Mouse (Mus musculus): Measurements from ENCODE around the gene Abca5. TPM values are rescaled to one million over a fixed set of nuclear protein-coding genes. Genes with fewer than 3 reads are reported as not detected.
"Not testable (repeated sequence)": the region's sequence is repeated elsewhere in the genome, so short reads cannot be mapped to it uniquely, and the experiment has no call there.

The Abca5 gene
- total RNA-seq (2021), result 8.9 and 14.0 TPM in 2 replicates
- long read RNA-seq, partial matches to known transcripts, result 1 of 1 reads
- long read RNA-seq, other reads (novel, unspliced or antisense), result 0 of 1 reads

DNA sequence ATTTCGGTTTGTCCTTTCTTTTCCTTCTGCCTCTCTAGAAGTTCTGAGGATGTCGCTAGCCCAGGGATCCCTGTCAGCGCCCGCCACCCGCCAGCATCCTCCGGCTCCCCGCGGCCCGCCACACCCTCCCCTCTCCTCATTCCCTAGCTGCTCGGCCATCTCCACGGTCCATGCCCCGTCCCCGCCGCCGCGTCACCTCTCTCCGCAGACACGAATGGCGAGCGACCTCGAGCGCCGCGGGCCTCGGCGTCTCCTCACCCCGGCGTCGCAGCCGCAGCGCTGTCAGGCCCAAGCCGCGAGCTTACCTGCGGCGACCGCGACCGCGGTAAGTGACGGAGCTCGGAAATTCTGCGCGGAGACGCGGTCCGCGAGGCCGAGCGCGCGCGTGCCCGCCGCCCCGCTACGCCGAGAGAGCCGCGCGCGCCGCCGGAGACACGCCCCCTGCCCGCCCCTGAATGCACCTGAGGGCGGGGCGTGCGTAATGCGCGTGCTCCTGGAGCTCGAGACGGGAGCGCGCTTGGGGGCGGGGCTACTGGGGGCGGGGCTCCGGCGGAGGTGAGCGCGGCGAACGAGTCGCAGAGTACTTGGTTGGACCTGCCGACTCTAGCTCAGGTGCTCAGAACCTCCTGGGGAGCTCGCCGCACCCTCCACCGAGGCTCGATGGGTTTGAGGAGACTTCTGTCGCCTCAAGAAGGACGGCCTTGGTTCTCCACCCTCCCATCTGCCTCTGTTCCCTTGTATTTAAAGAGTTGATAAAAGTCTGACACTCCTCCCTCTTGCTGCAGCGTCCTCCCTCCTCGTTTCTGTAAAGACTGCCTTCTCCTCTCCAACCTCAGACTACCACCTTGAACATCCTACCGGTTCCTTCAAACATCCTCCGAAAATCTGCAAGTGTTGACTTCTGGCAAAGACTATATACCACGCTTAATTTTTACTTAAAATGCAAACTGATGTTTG is at the start of gene Abca5:
Abca5 (minus strand) TSS at position 428 of the 957 bp plus-strand sequence.
- DNase-seq, result peak; percentile 94

DNA sequence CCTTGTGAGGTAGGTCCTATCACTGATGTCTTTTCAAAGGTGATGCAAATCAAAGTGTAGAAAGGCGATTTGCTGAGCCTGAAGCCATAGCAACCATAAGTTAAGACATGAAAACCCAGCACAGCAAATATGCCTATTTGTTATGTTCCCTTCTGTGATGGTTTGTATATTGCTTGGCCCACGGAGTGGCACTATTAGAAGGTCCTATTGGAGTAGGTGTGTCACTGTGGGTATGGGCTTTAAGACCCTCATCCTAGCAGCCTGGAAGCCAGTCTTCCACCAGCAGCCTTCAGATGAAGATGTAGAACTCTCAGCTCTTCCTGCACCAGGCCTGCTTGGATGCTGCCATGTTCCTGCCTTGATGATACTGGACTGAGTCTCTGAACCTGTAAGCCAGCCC is 48.0 kb upstream of the Abca5 start:
- DNase-seq, result no peak

DNA sequence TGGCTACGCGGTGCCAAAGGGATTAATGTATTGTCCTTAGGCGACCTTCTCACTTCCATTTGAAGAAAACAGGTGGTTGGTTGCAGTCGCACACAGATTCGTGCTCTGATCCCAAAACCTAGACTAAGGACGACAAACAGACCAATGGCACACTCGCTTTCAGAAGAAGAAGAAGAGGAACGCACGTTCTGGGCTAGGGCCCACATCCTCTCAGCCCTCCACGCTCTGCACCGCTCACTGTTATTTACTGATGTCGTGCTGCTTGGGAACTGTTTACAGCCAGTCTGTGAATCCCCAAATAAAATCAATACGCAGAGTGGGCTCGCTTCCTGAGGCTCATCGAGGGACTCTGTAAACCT is 42.8 kb upstream of the Abca5 start:
- DNase-seq, result no peak

DNA sequence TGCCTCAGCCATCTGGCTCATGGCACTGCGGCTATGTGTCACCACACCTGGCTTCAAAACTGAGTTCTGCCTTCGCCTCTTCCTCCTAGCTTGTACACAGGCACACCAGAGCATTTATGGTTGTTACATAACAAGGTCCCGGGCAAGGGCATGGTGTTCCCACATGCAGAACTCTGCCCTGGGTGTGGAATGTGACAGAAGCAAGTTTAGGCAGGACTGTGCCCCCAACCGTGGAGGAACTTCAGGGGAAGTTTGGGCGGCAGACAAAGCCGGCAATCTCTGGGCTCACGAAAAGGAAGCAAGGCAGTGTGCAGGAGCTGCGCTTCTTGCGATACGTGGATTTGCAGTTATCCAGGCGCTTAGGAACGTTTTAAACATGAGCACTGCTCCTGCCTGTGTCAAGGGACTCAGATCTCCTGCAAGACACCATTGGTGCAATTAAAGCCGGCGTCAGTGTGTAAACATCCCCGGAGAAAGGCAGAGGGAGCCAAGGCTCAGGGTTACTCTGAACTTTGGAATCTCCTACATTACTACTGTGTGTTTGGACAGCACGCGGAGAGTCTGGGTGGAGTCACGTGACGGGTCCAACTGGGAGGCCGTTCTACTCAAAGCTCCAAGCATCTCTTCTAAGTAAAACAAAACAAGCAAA is 42.3 kb upstream of the Abca5 start:
- peak; percentile 52 for DNase-seq

DNA sequence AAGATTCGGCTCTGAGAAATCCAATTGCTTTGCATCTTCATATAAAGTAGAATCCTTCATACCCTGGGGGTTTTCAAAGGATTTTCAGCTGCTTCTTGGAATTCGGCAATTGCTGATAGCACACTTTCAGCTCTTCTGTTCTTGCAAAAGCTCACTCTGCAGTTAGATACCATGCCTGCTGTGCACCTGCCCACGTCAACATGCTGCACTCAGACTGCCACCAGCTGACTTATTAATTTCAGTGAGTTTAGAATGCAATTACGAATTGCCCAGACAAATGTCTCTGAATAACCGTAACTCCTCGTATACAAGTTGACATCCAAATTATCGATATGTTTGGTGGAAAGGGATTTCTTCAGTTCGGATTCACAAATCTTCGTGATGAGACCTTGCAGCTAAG is 36.5 kb upstream of the Abca5 start:
- DNase-seq, result no peak

DNA sequence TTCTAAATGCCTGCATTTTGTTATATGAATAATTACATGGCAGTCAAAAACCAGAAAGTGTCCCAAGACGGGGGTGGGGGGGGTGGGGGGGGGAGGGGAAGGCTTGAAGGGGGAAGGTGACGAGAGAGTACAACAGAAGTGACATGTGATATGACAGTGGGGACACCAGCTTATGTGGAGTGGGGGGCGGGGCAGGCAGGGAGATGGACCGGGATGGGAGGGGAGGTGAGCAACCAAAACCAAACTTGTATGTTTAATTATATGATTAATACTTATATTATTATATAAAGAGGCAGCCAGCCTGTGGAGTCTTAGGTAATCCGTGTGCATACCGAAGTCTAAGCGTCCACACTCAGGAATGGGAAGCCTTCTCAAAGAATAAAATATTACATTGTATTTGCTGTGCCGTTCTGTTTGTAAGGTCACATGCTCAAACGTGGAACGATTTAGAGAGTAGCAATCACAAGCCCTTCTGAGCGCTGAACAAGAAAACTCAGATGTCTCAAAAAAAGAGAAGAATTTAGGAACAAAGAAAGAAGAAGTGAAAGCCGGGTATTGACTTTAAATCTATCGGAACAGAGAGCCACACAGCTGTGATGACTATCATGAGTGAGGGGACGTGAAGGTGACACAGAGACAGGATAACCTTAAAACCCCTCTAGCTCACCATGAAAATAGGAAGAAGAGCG is 34.9 kb upstream of the Abca5 start:
- DNase-seq, result no peak

DNA sequence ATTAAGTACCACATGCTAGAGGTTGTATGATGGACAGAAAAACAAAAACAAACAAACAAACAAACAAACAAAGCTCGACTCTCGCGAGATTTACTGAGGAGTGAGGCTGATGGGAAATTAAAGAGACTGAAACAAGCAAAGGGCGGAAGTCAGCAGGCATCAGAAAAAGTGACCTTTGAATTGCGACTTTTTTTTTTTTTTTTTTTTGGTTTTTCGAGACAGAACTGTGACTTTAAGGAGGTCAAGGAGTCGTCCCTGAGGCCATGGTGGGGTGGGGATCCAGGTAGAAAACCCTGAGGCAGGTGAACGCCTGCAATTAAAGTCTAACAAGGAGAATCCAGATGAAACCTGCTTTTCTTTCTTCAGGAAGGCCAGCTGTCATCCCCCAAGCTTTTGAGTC is 34.3 kb upstream of the Abca5 start:
- DNase-seq, result no peak

DNA sequence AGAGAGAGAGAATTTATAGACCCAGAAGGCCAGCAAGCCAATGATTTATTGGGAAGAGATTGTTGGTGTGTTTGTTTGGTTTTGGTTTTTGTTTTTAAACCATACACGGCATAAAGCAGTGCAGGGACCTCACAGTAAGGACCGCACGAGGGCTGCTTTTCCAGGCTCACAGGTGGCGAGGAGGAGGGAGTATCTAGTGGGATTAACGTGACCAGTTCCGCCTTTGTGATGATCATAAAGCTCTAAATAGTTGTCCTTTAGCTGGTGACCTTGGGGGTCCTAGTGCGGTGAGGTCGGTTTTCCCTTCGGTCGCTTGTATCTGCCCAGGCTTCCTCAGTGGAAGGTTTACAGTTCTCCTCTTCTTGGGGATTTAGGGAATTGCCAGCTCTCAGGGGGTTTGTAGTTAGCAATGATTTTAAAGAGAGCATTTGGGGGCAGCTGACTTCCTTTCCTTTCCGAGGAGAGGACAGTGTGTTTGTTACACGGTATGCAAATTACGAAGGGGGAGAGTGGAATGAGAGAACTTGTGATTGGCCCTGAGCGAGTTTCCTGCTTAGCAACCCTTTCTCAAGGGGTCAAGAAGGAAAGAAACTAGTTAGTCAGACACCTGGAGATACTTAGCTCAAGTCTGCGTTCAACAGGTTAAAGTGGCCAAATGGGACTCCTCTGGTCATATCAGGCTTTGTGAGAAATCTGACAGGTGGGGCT is 31.9 kb upstream of the Abca5 start:
- DNase-seq, result no peak

DNA sequence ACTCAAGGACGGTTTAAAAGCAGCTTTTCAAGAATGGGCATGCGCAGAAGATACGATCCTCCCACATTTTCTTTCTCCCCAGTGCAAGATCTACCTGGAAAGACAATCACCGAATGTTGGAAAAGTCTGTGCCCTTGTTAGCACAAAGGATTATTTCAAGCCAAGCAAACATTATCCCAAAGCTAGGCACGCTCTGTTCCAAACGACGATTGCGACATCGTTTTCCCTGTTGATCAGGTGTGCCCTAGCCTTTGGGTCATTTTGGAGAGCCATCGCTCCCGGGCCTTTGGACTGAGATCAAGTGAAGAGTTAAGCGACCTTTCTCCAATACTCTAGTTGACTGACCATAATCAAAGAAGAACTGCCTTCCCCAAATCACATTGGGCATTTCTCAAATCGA is 30.1 kb upstream of the Abca5 start:
- no peak for DNase-seq

- DNase-seq, result no peak
Observed at GRCm38 (mm10) chr11:110366902-110367301, 29.4 kb upstream of the Abca5 start.

- DNase-seq, result peak; percentile 65
Observed at GRCm38 (mm10) chr11:110365016-110365415, 27.5 kb upstream of the Abca5 start.

DNA sequence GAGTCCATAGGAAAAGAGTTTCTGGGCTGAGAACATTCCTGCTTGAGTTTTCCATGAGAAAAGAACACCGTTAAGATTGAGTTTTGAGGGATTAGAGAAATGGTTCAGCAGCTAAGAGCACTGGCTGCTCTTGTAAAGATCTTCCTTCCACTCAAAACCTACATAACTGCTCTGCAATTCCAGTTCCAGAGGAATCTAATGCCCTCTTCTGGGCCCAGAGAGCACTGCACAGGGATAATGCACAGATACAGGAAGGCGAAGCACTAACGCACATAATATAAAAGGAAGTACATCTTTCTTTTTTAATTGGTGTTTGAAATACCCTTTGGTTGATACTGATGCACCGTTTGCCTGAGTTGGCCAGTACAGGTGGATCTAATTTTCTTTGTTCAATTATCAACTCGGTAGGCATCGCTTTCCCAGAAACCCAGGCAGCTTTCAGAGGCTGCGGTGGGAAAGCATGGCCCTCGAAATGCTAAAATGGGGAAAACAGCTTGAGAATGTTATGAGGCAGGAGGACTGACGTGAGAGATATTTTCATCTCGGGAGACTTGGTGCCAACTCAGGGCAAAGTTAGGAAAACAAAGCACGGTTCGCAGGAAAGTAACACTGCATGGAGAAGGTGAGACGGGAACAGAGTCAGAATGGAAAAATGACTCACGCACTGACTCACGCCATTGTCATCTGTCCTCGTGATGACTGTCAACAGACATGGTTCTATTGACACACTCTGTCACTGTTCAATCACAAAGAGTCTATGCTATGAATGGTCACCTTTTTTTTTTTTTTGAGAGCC is 20.4 kb upstream of the Abca5 start:
- DNase-seq, result peak; percentile 58

DNA sequence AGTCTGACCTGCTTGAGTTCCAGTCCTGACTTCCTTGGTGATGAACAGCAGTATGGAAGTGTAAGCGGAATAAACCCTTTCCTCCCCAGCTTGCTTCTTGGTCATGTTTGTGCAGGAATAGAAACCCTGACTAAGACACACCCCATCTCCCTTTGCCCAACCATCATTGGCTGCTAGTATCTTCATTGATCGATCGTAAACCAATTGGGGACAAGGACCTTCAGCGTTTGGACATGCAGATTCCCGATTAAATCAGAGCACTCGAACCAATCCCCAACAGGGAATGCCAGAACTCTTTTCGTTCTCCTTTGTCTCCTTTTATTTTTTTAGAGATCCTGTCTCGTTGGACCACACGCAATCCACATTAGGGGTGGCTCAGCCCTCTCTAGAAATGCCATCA is 17.6 kb upstream of the Abca5 start:
- DNase-seq, result not testable (repeated sequence)

DNA sequence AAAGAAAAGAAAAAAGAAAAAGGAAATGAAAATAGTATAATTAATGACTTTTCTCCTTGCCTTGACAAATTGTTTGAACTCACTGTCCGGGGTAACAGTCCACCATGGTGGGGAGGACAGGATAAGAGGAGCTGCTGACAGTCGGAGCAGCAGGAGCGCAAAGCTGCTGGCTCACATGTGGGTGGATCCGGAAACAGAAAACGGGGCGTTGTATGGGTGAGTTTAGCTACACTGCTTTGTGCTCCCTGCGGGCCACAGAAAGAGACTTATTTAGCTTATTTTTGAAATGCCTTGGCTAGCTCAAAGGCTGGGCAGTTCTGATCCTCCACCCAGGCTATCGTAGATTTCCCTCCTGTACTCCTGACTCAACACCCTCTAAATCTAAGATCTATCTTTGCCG is 16.7 kb upstream of the Abca5 start:
- DNase-seq, result no peak

GRCm38 (mm10) chr11:110348170-110348569 is 10.7 kb upstream of the Abca5 start:
- no peak for DNase-seq

DNA sequence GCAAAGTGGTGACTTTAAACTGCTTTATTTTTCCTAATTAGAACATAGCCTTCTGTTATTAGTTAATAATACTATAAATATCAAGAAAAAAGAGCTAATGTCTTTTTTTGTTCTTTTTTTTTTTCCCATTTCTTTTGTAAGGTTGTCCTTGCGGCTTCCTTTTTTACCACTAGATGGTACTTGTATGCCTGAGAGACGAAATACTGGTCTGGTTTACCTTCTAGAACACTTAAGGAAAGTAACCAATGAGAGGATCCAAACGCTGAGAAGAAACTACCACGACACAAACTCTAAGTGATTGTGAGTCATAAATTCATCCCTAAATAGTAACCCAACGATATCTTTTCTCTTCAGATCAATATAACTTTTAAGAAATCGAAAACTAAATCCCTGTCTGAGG is 10.3 kb upstream of the Abca5 start:
- no peak for DNase-seq

- DNase-seq, result peak; percentile 16
Observed at GRCm38 (mm10) chr11:110336814-110337288, 665 bp downstream of the Abca5 start.

- DNase-seq, result no peak
Observed at GRCm38 (mm10) chr11:110330093-110330492, 7.4 kb downstream of the Abca5 start.

GRCm38 (mm10) chr11:110322266-110322665 is 15.2 kb downstream of the Abca5 start:
- DNase-seq, result no peak

DNA sequence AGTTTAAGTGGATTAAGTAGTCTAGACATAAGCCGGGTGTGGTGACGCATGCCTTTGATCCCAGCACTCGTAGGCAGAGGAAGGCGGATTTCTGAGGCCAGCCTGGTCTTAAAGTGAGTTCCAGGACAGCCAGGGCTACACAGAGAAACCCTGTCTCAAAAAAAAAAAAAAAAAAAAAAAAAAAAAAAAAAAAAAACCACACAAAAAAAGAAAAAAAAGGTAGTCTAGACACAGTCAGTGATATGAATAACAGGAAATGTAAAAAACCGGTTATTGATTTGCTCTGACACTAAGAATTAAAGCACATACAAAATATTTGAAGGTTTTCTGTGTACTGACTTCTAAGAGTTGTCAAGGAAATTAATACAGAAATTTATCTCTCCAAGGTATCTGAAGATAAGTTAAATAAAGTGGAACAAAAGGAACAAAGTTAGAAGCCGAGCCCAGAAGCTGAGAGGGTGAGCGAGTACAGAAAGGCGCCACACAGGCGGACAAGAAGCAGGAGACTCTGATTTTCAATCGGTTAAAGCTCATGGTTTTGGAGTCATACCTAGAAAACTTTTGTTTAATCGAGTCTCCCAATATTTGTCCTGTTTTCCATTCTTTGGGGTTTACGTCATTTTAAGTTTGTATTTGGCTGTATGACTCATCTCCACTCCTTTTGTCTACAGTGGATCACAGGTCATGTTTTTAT is 30.9 kb downstream of the Abca5 start:
- no peak for DNase-seq

GRCm38 (mm10) chr11:110303411-110303810 is 34.1 kb downstream of the Abca5 start:
- DNase-seq, result no peak
